In genomic region chr10:109667453-109667852, GRCm38 (mm10) we compare ENCODE assay signal across 13 mouse cellular contexts.
"Had no signal": no experiment of that assay in that cellular context is flagged by ENCODE, and none has a peak within 500 bp of the region (broad histone marks: within the 10 kb centered on the region; RNA-seq: fewer than 3 reads in every experiment).

No protein-coding gene starts in this region.

- H3K4me3 ChIP-seq: limb, embryonic 13.5 days had no signal

- H3K27ac ChIP-seq: kidney, postnatal 0 days; limb, embryonic 13.5 days; liver, embryonic 14.5 days had no signal

- H3K27me3 ChIP-seq: limb, embryonic 13.5 days had no signal

- ATAC-seq: lung, postnatal 0 days had no signal

- H3K9ac ChIP-seq: limb, embryonic 13.5 days; liver, embryonic 14.5 days had no signal

- H3K4me1 ChIP-seq: limb, embryonic 13.5 days had no signal

- H3K36me3 ChIP-seq: limb, embryonic 13.5 days had no signal

- H3K9me3 ChIP-seq: limb, embryonic 13.5 days had no signal

- DNase-seq: kidney, adult 11 months; kidney, adult 9 months; kidney, postnatal 36 days; left cerebral cortex, postnatal 4 days; lung, adult 18-20 months; lung, postnatal 36 days; right cerebral cortex, adult 18-20 months; right cerebral cortex, postnatal 25 days; thymus, postnatal 4 days had no signal

- H3K4me2 ChIP-seq: limb, embryonic 13.5 days had no signal
